Mouse (Mus musculus) midbrain, embryonic 11.5 days (tissue): ENCODE measurements around the gene Hcar1. TPM values are rescaled to one million over a fixed set of nuclear protein-coding genes. Genes with fewer than 3 reads are reported as not detected.

Source experiments
- ATAC-seq: fragments of 200-750 bp; cut with Nextera tagmentation; 2 replicates; pipeline ENCODE4 v1.8.0; 2017; ENCODE audit warnings: moderate TSS enrichment, moderate library complexity; ENCODE audit not compliant: low FRiP score
- DNase-seq: peaks from one replicate; pipeline ENCODE4 v3.0.0; 2015; ENCODE audit warnings: low spot score; ENCODE audit errors: missing footprints
- H3K27ac ChIP-seq: fragments of 300-500 bp; sonication (generic); 2 replicates; pipeline ENCODE4 v1.5.1; 2014; ENCODE audit warnings: low read depth, low read length
- H3K27me3 ChIP-seq: fragments of 300-500 bp; sonication (generic); 2 replicates; pipeline ENCODE4 v1.6.1; 2014; ENCODE audit warnings: mild to moderate bottlenecking, low read length, moderate library complexity, mixed read lengths; ENCODE audit not compliant: control insufficient read depth, insufficient read depth
- H3K36me3 ChIP-seq: fragments of 300-500 bp; sonication (generic); 2 replicates; pipeline ENCODE4 v1.6.1; 2014; ENCODE audit warnings: mild to moderate bottlenecking, low read length, moderate library complexity, mixed read lengths; ENCODE audit not compliant: control insufficient read depth, insufficient read depth
- H3K4me1 ChIP-seq: fragments of 300-500 bp; sonication (generic); 2 replicates; pipeline ENCODE4 v1.6.1; 2014; ENCODE audit warnings: low read length; ENCODE audit not compliant: control insufficient read depth, insufficient read depth
- H3K4me2 ChIP-seq: fragments of 300-500 bp; sonication (generic); 2 replicates; pipeline ENCODE4 v1.6.1; 2014; ENCODE audit warnings: mild to moderate bottlenecking, moderate library complexity
- H3K4me3 ChIP-seq: fragments of 300-500 bp; sonication (generic); 2 replicates; pipeline ENCODE4 v1.5.1; 2014; ENCODE audit warnings: low read depth, low read length
- H3K9ac ChIP-seq: fragments of 300-500 bp; sonication (generic); 2 replicates; pipeline ENCODE4 v1.6.1; 2014; ENCODE audit warnings: low read length
- H3K9me3 ChIP-seq: fragments of 300-500 bp; sonication (generic); 2 replicates; pipeline ENCODE4 v1.6.1; 2016; ENCODE audit warnings: low read length; ENCODE audit not compliant: control insufficient read depth
- WGBS: fragments of 180-500 bp; shearing (Covaris S2); extraction: QIAGEN DNeasy Blood & Tissue Kit; methylation state at CpG from one replicate; pipeline ENCODE4 v1.1.7; 2014; 5-methylcytosine and 5-hydroxymethylcytosine counted together
- polyA plus RNA-seq: library from polyadenylated mRNA; unstranded; fragments of >200 nt; fragmentation: Nextera tagmentation; extraction: Ambion mirVana; gene quantifications from 2 replicates; pipeline ENCODE4 v1.2.1, GENCODE M21; 2014

Hcar1 gene
- 0.28 TPM in 1 of 2 replicates, not detected in the other for polyA plus RNA-seq

DNA sequence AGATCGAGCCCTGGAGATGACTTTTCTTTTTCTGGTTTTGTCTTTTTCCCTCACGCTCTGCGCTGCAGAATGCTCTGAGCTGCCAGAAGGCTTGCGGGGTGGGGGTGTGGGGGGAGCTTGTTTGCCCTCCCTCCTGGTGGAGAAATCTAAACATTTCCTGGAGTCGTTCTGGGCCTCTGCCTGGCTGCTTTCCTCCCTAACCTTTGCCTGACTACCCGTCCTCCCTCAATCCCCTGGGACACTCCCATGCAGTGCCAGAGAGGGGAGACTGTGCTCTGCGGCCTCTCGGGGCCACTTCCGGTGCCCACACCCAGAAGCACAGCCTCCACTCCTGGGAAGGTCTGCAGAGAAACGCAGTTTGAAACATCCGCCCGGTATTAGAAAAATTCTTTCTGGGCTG lies at the start of gene Hcar1:
TSS of gene Hcar1 (minus strand) at position 93 of the 400 bp plus-strand sequence.
- 70% methylated on average over 12 of the region's 12 CpGs for WGBS
- Histone ChIP-seq H3K4me2 (no peak within 1 kb of the TSS), H3K9me3 (no peaks in the 10 kb centered on the region), H3K9ac (no peak within 1 kb of the TSS), H3K27me3 (no peaks in the 10 kb centered on the region), H3K4me1 (no peaks in the 10 kb centered on the region), H3K36me3 (no peaks in the 10 kb centered on the region), H3K4me3 (no peak within 1 kb of the TSS), H3K27ac (no peak within 1 kb of the TSS)
- ATAC-seq (no peak), DNase-seq (no peak)

DNA sequence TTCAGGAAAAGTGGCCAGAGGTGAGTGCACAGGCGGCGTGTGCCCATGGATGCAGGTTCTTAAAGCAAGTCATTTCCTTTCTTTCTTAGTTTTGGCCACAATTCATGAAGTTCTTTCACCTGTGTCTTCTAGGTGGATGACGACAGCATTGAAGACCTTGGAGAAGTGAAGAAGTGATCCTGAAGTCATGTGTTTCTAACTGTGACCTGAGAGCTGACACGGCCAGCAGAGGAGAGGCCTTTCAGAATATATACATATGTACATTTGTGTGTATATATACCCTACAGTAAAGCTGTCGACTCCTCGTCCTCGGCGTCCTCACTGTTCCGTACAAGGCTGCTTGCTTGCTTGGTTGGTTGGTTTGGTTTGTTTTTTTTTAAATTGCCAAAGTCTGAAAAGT lies 47.3 kb upstream of the Hcar1 start, which contains the start of gene Gm43518:
TSS of gene Gm43518 (plus strand) at position 301 of the 400 bp plus-strand sequence.
- DNase-seq, result no peak
- no peak for ATAC-seq
- Histone ChIP-seq H3K27ac (no peak within 1 kb of the TSS), H3K4me2 (no peak within 1 kb of the TSS), H3K36me3 (peaks cover 20% of the 10 kb centered on the region), H3K4me3 (no peak within 1 kb of the TSS), H3K9ac (no peak within 1 kb of the TSS), H3K9me3 (no peaks in the 10 kb centered on the region), H3K4me1 (peaks cover 3% of the 10 kb centered on the region; the same call in 1 of the 2 replicates), H3K27me3 (no peaks in the 10 kb centered on the region)
- 94% methylated on average over 9 of the region's 9 CpGs for WGBS

DNA sequence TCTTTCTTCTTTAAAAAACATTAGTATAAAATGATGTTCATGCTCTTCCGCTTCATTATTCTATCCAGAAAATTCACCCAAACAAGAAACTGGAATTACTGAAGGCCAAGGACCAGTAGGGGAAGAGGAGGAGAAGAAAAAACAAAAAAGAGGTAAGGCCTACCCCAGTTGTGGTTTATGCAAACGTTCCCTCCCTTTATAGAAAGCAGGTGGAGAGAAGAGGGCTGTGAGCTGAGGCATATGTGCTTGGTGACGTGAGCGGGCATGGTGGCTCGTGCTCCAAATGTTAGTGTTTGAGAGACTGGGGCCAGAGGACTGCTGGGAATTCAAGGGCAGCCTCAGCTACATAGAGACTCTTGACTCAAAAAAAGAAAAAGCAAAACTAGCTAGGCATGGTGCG lies 42.3 kb upstream of the Hcar1 start:
- Histone ChIP-seq H3K36me3 (peaks cover 27% of the 10 kb centered on the region), H3K9ac (no peak overlapping the region), H3K27ac (no peak overlapping the region), H3K4me3 (no peak overlapping the region), H3K27me3 (no peaks in the 10 kb centered on the region), H3K4me1 (no peaks in the 10 kb centered on the region), H3K9me3 (no peaks in the 10 kb centered on the region), H3K4me2 (no peak overlapping the region)
- 98% methylated on average over 6 of the region's 6 CpGs for WGBS
- ATAC-seq (no peak), DNase-seq (no peak)

DNA sequence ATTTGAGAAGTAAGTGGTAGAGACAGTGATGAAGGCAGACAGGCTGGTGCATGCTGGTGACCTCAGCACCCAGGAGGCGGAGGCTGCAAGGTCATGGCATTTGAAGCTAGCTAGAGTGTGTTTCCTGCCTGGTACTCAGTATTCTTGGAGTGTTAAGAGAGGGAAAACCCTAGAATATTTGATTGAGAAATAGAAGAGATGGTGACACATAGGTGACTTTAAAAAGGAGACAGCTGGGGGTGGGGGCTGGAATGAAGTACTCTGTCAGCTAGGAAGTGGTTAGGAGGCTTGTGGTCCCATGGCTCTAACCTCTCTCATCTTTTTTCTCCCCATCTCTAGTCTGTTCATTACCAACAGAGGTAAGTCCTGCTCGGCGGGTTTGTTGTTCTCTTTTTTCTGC lies 35.0 kb upstream of the Hcar1 start:
- no peak for ATAC-seq
- H3K27ac ChIP-seq, result no peak overlapping the region
- H3K36me3 ChIP-seq, result peaks cover 16% of the 10 kb centered on the region
- no peaks in the 10 kb centered on the region for H3K9me3 ChIP-seq
- H3K27me3 ChIP-seq, result no peaks in the 10 kb centered on the region
- no peak overlapping the region for H3K4me2 ChIP-seq
- H3K4me3 ChIP-seq, result no peak overlapping the region
- no peak overlapping the region for H3K9ac ChIP-seq
- DNase-seq, result no peak
- H3K4me1 ChIP-seq, result no peaks in the 10 kb centered on the region
- 91% methylated on average over 3 of the region's 3 CpGs for WGBS

DNA sequence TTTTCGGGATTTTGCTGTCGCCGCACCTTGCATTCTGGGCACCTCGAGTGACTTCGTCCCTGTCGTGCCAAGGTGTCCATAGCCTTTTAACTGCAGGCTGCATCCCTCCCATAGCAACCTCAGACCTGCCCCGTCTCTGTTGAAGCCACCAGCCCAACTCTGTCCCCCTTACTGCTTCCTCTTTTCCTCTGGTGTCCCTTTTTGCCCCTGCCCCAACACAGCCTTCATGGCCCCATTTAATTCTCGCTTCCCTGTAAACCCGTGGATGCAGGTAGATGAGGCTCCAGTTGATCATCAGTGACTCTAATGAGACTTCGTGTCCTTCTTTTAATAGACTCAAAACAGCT lies 27.8 kb upstream of the Hcar1 start:
- no peaks in the 10 kb centered on the region for H3K9me3 ChIP-seq
- no peak overlapping the region for H3K27ac ChIP-seq
- no peaks in the 10 kb centered on the region for H3K27me3 ChIP-seq
- H3K36me3 ChIP-seq, result peaks cover 10% of the 10 kb centered on the region
- WGBS, result 8% methylated on average over 10 of the region's 10 CpGs
- peak overlapping the region; percentile 81 for H3K4me3 ChIP-seq
- H3K4me1 ChIP-seq, result peaks cover 12% of the 10 kb centered on the region
- ATAC-seq (no peak), DNase-seq (no peak)
- H3K4me2 ChIP-seq, result peak overlapping the region; percentile 95
- peak overlapping the region; percentile 94 for H3K9ac ChIP-seq

DNA sequence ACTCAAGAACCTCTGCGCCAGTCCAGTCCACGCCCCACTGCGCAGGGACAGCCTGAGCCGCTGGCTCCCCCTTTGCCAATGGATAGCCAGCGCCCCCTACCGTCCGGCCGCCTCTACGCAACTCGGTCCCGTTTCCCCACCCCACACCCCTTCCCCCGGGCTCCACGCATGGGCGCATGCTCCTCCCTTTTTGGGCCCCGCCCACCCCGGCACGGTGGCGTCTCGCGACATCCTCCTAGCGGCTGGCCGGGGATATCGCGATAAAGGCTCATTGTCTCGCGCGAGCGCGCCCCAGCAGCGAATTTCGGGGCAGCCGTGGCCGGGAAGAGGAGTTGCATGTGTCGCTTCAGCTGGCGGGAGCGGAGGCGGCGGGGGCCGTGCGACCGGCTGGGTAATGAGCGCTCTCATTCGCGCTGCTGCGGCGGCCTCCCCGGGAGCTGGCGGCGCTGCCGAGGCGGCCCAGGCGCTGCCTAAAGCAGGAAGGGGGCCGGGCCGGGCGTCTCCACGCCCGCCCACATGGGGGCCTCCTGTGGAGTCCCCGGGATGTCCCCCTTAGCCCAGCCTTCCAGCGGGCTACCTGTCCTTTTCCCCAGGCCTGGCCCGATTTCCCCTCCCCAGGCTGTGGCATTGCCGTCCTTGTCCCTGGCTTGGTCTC lies 27.3 kb upstream of the Hcar1 start, which contains the start of gene Denr:
TSS of gene Denr (plus strand) at position 200 of the 655 bp plus-strand sequence.
- WGBS, result under 1% methylated on average over 60 of the region's 61 CpGs
- Histone ChIP-seq H3K36me3 (peaks cover 10% of the 10 kb centered on the region), H3K4me1 (peaks cover 12% of the 10 kb centered on the region), H3K27me3 (no peaks in the 10 kb centered on the region), H3K27ac (peak within 1 kb of the TSS; percentile 65; the same call in 1 of the 2 replicates), H3K9me3 (no peaks in the 10 kb centered on the region), H3K4me2 (peak within 1 kb of the TSS; percentile 95), H3K4me3 (peak within 1 kb of the TSS; percentile 81), H3K9ac (peak within 1 kb of the TSS; percentile 94)
- ATAC-seq (peak; percentile 98), DNase-seq (peak; percentile 100)

- Histone ChIP-seq H3K36me3 (peaks cover 10% of the 10 kb centered on the region), H3K4me3 (peak overlapping the region; percentile 81; the same call in 1 of the 2 replicates), H3K9ac (0 out of 2 replicates have a peak overlapping the region, but pooled peaks have one; percentile 30), H3K9me3 (no peaks in the 10 kb centered on the region), H3K27me3 (no peaks in the 10 kb centered on the region), H3K4me2 (peak overlapping the region; percentile 27; the same call in 1 of the 2 replicates), H3K4me1 (peaks cover 12% of the 10 kb centered on the region), H3K27ac (no peak overlapping the region)
- WGBS, result 76% methylated on average over 17 of the region's 17 CpGs
- DNase-seq (peak; percentile 88), ATAC-seq (no peak)
These were observed 26.5 kb upstream of the Hcar1 start for GRCm38 (mm10) chr5:123906146-123906975.

DNA sequence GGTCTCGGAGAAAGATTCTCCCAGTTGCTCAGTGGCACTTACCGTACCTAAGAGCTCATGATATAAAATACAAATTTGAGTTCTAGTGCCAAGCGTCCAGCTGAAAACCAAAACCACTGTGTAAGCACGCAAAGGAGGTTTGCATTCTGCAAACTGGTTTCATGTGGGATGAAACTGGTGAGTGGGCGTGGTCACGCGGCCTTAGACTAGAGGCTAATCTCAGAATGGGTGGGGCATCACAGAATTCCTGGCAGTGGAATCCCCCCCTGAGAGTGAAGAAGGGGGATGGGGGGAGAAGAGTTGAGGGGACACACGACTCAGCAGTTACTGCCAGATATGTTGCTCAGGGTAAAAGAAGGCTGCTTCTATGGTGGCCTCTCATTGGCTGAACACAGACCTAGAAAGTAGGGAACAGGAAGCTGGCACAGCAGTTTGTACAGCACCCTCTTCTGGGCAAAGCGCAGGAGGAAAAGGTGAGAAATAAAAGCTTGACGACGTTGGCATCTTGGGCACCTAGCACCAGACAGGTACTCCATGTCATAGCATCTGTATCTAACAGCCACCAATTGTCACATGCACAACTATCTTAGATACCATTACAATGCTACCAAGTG lies 24.3 kb upstream of the Hcar1 start:
- WGBS, result 73% methylated on average over 11 of the region's 11 CpGs
- peaks cover 12% of the 10 kb centered on the region for H3K4me1 ChIP-seq
- no peak overlapping the region for H3K27ac ChIP-seq
- H3K27me3 ChIP-seq, result no peaks in the 10 kb centered on the region
- no peak overlapping the region for H3K4me3 ChIP-seq
- peaks cover 2% of the 10 kb centered on the region; the same call in 1 of the 2 replicates for H3K36me3 ChIP-seq
- H3K9ac ChIP-seq, result no peak overlapping the region
- ATAC-seq (no peak), DNase-seq (no peak)
- H3K9me3 ChIP-seq, result no peaks in the 10 kb centered on the region
- H3K4me2 ChIP-seq, result no peak overlapping the region
